Mouse (Mus musculus) myocyte (in vitro differentiated cells): ENCODE measurements around the gene Guca2a.

Source experiments
- MYOG ChIP-seq, 3 experiments: IDR thresholded peaks; one replicate each; pipeline ENCODE4 v1.6.1; 2011; ENCODE audit warnings: control low read depth in 2 of 3, low read depth in 2 of 3, mild to moderate bottlenecking in 2 of 3; ENCODE audit not compliant: insufficient read length in 2 of 3, control insufficient read depth in 1 of 3, insufficient read depth in 1 of 3
- POLR2A ChIP-seq: IDR thresholded peaks from one replicate; pipeline ENCODE4 v1.6.1; 2011; ENCODE audit warnings: low read depth, mild to moderate bottlenecking, control low read depth, moderate library complexity; ENCODE audit not compliant: insufficient read length
- REST ChIP-seq: IDR thresholded peaks from one replicate; pipeline ENCODE4 v1.6.1; 2011; ENCODE audit warnings: mild to moderate bottlenecking, control low read depth, moderate library complexity; ENCODE audit not compliant: insufficient read depth, insufficient read length
- TCF12 ChIP-seq: IDR thresholded peaks from one replicate; pipeline ENCODE4 v1.6.1; 2011; ENCODE audit warnings: mild to moderate bottlenecking, control low read depth; ENCODE audit not compliant: poor library complexity, insufficient read depth, severe bottlenecking
- USF1 ChIP-seq: IDR thresholded peaks from one replicate; pipeline ENCODE4 v1.6.1; 2011; ENCODE audit warnings: low read depth, mild to moderate bottlenecking, control low read depth, moderate library complexity

DNA sequence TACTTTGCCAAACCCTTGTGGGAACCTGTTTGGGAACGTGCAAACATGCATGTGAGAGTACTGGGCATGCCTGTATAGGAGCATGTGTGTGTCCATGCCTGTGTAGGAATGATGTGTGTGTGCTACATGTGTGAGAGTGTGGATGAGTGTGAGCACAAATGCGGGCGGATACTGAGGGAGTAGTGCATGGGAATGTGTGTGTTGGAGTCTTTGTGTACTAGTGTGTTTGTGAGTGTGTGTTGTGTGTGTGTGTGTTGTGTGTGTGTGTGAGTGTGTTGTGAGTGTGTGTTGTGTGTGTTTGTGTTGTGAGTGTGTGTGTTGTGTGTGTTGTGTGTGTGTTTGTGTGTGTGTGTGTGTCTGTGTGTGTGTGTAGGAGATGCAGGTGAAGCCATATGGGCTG lies 30.7 kb downstream of the Guca2a start:
- TF ChIP-seq POLR2A (no peak), MYOG (IDR thresholded peaks at IDR 0.05; ENCODE audit: control insufficient read depth in 1 of 3, insufficient read depth in 1 of 3, insufficient read length in 2 of 3, low read depth in 2 of 3) (no peak), REST (no peak), USF1 (no peak), TCF12 (no peak)
